Mouse (Mus musculus): ENCODE results near the gene Slc16a11. TPM values are rescaled to one million over a fixed set of nuclear protein-coding genes. Genes with fewer than 3 reads are reported as not detected.

The Slc16a11 gene
- polyA plus RNA-seq, 1 experiment = 17.4 TPM

DNA sequence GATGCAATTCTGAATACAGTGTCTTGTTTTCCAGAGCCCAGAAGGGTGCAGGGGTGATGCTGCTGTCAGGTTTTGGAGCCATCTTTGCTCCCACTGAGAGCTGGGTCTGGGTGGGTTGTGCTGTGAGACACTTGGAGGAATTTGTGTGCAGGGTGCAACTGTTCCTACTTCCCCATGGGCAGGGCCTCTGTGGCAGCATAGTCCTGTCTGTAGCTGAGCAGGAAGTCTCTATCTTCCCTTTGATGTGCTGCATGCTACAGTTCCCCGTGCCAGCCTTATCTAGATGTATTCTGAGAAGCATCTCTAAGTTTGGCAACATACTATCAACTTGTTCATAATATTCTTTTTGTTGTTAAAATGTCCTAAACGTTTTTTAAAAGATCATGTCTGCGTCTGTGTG lies 52.7 kb downstream of the Slc16a11 start:
- H3K36me3 ChIP-seq (ENCODE audit: control insufficient read depth, insufficient read depth) = no peaks in the 10 kb centered on the region
- no peaks in the 10 kb centered on the region for H3K79me2 ChIP-seq (ENCODE audit: control insufficient read depth, insufficient read depth)
- no peak overlapping the region for H3ac ChIP-seq (ENCODE audit: control insufficient read depth, insufficient read length)
- no peaks in the 10 kb centered on the region for H3K27me3 ChIP-seq (ENCODE audit: control insufficient read depth, insufficient read depth, insufficient read length)
- peak overlapping the region; percentile 0 for H3K4me2 ChIP-seq (ENCODE audit: low read depth)
- TF ChIP-seq MYOD1 (IDR thresholded peaks at IDR 0.05; ENCODE audit: control insufficient read depth in 1 of 3, insufficient read length in 2 of 3, low read depth in 2 of 3) (no peak), REST (IDR thresholded peaks at IDR 0.05; ENCODE audit: insufficient read depth, insufficient read length) (no peak), POLR2AphosphoS2 (IDR thresholded peaks at IDR 0.05; ENCODE audit: insufficient read length, low read depth) (no peak), SRF (IDR thresholded peaks at IDR 0.05; ENCODE audit: control insufficient read depth, insufficient read length, low read depth) (no peak), MAX (IDR thresholded peaks at IDR 0.05; ENCODE audit: low read depth) (no peak), CEBPB (IDR thresholded peaks at IDR 0.05; ENCODE audit: insufficient read depth, poor library complexity, severe bottlenecking) (no peak), E2F4 (IDR thresholded peaks at IDR 0.05; ENCODE audit: insufficient read depth) (no peak), TCF12 (IDR thresholded peaks at IDR 0.05; ENCODE audit: insufficient read depth, poor library complexity, severe bottlenecking) (no peak), USF1 (IDR thresholded peaks at IDR 0.05; ENCODE audit: low read depth) (no peak), POLR2A (IDR thresholded peaks at IDR 0.05; ENCODE audit: insufficient read length, low read depth) (no peak), MYOG (IDR thresholded peaks at IDR 0.05; ENCODE audit: control insufficient read depth in 1 of 3, insufficient read depth in 1 of 3, insufficient read length in 2 of 3, low read depth in 2 of 3) (no peak), TCF3 (IDR thresholded peaks at IDR 0.05; ENCODE audit: insufficient read length, low read depth) (no peak)
- H3K4me3 ChIP-seq = no peak overlapping the region

DNA sequence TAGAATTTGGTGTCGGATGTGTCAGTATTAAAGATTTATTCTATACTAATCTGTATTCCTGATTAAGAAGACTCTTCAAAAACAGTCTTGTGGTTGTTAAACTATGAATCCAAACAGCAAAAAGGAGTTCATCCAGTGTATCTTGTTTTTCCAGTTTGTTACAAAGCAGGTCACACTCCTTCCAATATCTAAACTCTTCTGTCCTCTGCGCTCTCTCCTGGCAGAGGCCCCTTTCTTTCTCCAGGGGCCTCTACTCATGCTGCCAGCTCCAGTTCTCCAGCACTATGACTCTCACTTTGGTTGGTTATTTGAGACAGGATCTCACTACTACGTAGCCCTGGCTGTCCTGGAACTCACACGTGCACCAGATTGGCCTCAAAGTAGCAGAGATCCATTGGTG lies 53.3 kb downstream of the Slc16a11 start:
- no peak overlapping the region for H3K4me2 ChIP-seq (ENCODE audit: low read depth)
- TF ChIP-seq MYOG (IDR thresholded peaks at IDR 0.05; ENCODE audit: control insufficient read depth in 1 of 3, insufficient read depth in 1 of 3, insufficient read length in 2 of 3, low read depth in 2 of 3) (no peak), SRF (IDR thresholded peaks at IDR 0.05; ENCODE audit: control insufficient read depth, insufficient read length, low read depth) (no peak), TCF3 (IDR thresholded peaks at IDR 0.05; ENCODE audit: insufficient read length, low read depth) (no peak), CEBPB (IDR thresholded peaks at IDR 0.05; ENCODE audit: insufficient read depth, poor library complexity, severe bottlenecking) (no peak), MYOD1 (IDR thresholded peaks at IDR 0.05; ENCODE audit: control insufficient read depth in 1 of 3, insufficient read length in 2 of 3, low read depth in 2 of 3) (no peak), TCF12 (IDR thresholded peaks at IDR 0.05; ENCODE audit: insufficient read depth, poor library complexity, severe bottlenecking) (no peak), POLR2A (IDR thresholded peaks at IDR 0.05; ENCODE audit: insufficient read length, low read depth) (no peak), POLR2AphosphoS2 (IDR thresholded peaks at IDR 0.05; ENCODE audit: insufficient read length, low read depth) (no peak), E2F4 (IDR thresholded peaks at IDR 0.05; ENCODE audit: insufficient read depth) (no peak), MAX (IDR thresholded peaks at IDR 0.05; ENCODE audit: low read depth) (no peak), REST (IDR thresholded peaks at IDR 0.05; ENCODE audit: insufficient read depth, insufficient read length) (no peak), USF1 (IDR thresholded peaks at IDR 0.05; ENCODE audit: low read depth) (no peak)
- H3K27me3 ChIP-seq (ENCODE audit: control insufficient read depth, insufficient read depth, insufficient read length) = no peaks in the 10 kb centered on the region
- no peak overlapping the region for H3ac ChIP-seq (ENCODE audit: control insufficient read depth, insufficient read length)
- no peaks in the 10 kb centered on the region for H3K36me3 ChIP-seq (ENCODE audit: control insufficient read depth, insufficient read depth)
- no peak overlapping the region for H3K4me3 ChIP-seq
- no peaks in the 10 kb centered on the region for H3K79me2 ChIP-seq (ENCODE audit: control insufficient read depth, insufficient read depth)

Other genes starting within 250 kb of the Slc16a11 start
- not detected for gene Cldn7, start 248.0 kb upstream of the Slc16a11 start, polyA plus RNA-seq (2012; fragmentation: generic; extraction: Trizol)
- 146 TPM for gene Ctdnep1, start 231.6 kb upstream of the Slc16a11 start, polyA plus RNA-seq (2012; fragmentation: generic; extraction: Trizol)
- 91.5 TPM for gene Elp5, start 230.2 kb upstream of the Slc16a11 start, polyA plus RNA-seq (2012; fragmentation: generic; extraction: Trizol)
- gene Gabarap, start 221.6 kb upstream of the Slc16a11 start, polyA plus RNA-seq (2012; fragmentation: generic; extraction: Trizol) = 530 TPM
- 58.6 TPM for gene Phf23, start 217.0 kb upstream of the Slc16a11 start, polyA plus RNA-seq (2012; fragmentation: generic; extraction: Trizol)
- gene Dvl2, start 212.2 kb upstream of the Slc16a11 start, polyA plus RNA-seq (2012; fragmentation: generic; extraction: Trizol) = 24.3 TPM
- 130 TPM for gene Acadvl, start 197.3 kb upstream of the Slc16a11 start, polyA plus RNA-seq (2012; fragmentation: generic; extraction: Trizol)
- gene Dlg4, start 195.8 kb upstream of the Slc16a11 start, polyA plus RNA-seq (2012; fragmentation: generic; extraction: Trizol) = 26.8 TPM
- gene Asgr1, start 158.7 kb upstream of the Slc16a11 start, polyA plus RNA-seq (2012; fragmentation: generic; extraction: Trizol) = 0.06 TPM
- gene Asgr2, start 120.1 kb upstream of the Slc16a11 start, polyA plus RNA-seq (2012; fragmentation: generic; extraction: Trizol) = 0.85 TPM
- 1.2 TPM for gene Mgl2, start 82.4 kb upstream of the Slc16a11 start, polyA plus RNA-seq (2012; fragmentation: generic; extraction: Trizol)
- 0.13 TPM for gene Clec10a, start 56.6 kb upstream of the Slc16a11 start, polyA plus RNA-seq (2012; fragmentation: generic; extraction: Trizol)
- gene Slc16a13, start 8.3 kb downstream of the Slc16a11 start, polyA plus RNA-seq (2012; fragmentation: generic; extraction: Trizol) = 4.8 TPM
- gene Bcl6b, start 17.0 kb downstream of the Slc16a11 start, polyA plus RNA-seq (2012; fragmentation: generic; extraction: Trizol) = 2.8 TPM
- gene 0610010K14Rik, start 25.2 kb downstream of the Slc16a11 start, polyA plus RNA-seq (2012; fragmentation: generic; extraction: Trizol) = 75.5 TPM
- gene Gm21988, start 27.1 kb downstream of the Slc16a11 start, polyA plus RNA-seq (2012; fragmentation: generic; extraction: Trizol) = 9.2 TPM
- gene Rnasek, start 27.1 kb downstream of the Slc16a11 start, polyA plus RNA-seq (2012; fragmentation: generic; extraction: Trizol) = 339 TPM
- gene Alox12, start 42.6 kb downstream of the Slc16a11 start, polyA plus RNA-seq (2012; fragmentation: generic; extraction: Trizol) = 0.25 TPM
- gene Alox12e, start 109.9 kb downstream of the Slc16a11 start, polyA plus RNA-seq (2012; fragmentation: generic; extraction: Trizol) = not detected
- not detected for gene Alox15, start 139.3 kb downstream of the Slc16a11 start, polyA plus RNA-seq (2012; fragmentation: generic; extraction: Trizol)
- gene Pelp1, start 197.3 kb downstream of the Slc16a11 start, polyA plus RNA-seq (2012; fragmentation: generic; extraction: Trizol) = 26.5 TPM
- gene Arrb2, start 219.9 kb downstream of the Slc16a11 start, polyA plus RNA-seq (2012; fragmentation: generic; extraction: Trizol) = 20.1 TPM
- gene Med11, start 239.2 kb downstream of the Slc16a11 start, polyA plus RNA-seq (2012; fragmentation: generic; extraction: Trizol) = 29.6 TPM
- gene Zmynd15, start 246.7 kb downstream of the Slc16a11 start, polyA plus RNA-seq (2012; fragmentation: generic; extraction: Trizol) = not detected
- 0.08 TPM for gene Cxcl16, start 247.2 kb downstream of the Slc16a11 start, polyA plus RNA-seq (2012; fragmentation: generic; extraction: Trizol)